Mouse (Mus musculus) myocyte (in vitro differentiated cells): ENCODE results near the gene Ccser1.

Experiments
- MAX ChIP-seq: IDR thresholded peaks from one replicate; pipeline ENCODE4 v1.6.1; 2011; ENCODE audit warnings: low read depth, mild to moderate bottlenecking, control low read depth
- POLR2AphosphoS2 ChIP-seq: IDR thresholded peaks from one replicate; pipeline ENCODE4 v1.6.1; 2011; ENCODE audit warnings: low read depth, control low read depth; ENCODE audit not compliant: insufficient read length

DNA sequence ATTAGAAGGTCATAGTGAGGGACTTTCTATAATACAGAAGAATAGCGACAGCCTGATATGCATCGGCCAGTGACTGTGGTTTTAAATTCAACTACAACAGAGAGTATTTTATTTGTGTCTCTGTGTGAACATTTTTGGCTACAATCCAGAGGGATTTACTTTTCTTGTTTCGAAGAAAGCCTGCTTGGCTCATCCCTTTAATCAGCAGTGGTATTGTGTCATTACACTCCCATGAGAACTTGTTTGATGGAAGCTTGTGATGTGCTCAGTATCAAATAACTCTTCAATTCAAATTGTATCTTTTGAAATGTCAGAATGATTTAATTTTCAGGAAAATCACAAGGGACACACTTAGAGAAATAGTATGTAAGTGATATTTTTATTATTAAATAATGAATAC lies 342.0 kb downstream of the Ccser1 start:
- no peak for TF ChIP-seq POLR2AphosphoS2
- no peak for TF ChIP-seq MAX
